Mouse (Mus musculus): ENCODE data around the gene Tanc2.

Gene Tanc2

DNA sequence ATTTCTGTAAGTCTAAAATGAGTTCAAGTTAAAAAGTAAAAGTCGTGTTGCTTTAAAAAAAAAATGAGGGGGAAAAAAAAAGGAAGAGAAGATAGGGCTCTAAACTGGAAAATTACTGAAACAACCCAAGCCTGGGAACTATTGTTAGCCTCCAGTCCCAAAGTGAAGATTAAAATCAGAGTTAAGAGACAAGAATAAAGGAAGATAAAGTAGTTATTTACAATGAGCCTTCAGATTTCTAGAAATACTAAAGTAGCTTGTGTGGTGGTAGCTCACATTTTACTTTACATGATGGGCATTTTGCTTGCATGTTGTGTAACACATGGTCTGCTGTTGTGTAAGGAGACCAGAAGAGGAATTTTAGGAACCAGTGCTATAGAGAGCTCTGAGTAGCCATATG is 256.1 kb downstream of the Tanc2 start:
- DNase-seq = no peak

DNA sequence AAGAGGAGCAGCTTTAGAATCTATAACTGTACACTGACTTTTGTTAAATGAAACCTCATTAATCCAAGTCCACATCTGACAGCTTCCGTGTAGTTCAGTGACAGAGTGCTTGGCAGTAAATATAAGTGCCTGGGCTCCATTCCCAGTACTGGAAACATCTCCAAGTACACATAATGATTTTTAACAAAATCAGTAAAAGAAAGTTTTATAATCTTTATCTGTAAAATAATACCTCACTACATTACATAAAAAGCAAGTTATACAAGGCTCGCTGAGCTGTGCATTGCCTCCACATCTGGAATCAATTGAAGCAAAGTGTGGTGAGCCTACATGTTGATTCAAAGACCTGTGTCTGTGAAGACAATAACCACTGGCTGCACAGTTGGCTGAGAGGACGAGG is 265.7 kb downstream of the Tanc2 start:
- no peak for DNase-seq

DNA sequence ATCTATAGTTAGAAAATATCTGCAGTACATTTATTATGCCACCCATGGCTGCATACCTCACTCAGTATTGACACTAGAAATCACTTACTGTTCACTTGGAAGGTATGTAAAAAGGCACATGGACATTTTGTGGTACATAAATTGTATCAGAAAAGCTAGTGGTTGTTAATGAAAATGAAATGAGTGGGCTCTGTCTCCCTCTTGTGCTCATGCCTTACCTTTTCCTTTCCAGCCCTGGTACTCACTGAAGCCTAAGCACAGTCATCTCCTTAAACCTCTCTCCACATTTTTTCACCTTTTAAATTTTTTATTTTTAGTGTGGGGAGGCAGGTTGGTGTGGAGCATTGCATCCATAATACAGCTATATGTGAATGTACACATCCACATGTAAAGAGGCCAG is 268.3 kb downstream of the Tanc2 start:
- DNase-seq = no peak

DNA sequence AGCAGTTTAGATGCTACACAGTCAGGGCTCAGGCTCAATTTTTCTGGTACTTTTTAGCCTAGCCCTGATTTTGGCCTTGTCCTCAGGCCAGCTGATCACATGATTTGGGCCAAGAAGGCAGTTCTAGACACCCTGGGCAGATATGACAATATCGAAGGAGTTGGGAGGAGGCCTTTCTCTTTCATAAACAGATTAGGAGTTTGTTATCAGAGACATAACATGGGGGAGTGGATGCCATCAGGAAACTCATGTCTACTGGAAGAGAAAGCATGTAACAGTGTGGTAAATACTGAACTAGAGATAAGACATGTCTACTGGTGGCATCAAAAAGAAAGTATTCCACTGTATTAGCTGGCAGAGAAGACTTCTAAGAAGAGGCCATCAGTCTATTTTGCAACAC is 295.8 kb downstream of the Tanc2 start:
- DNase-seq = no peak

DNA sequence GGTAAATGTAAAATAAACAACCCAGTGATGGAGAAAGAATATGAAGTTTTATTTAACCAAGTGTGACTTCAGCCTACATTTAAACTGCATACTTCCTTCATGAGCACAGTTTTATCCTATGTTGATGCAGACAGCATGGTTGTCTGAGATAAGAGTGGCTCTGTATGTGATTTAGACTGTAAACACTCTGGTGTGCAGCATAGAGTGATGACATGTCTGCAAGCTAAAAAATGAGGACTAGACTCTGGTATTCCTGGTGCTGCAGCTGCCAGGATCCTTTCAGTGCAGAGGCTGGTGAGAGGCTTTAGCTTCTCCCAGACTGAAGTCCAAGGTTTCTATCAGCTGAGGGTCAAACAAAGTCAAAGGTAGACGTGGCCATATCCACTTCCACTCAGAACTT is 297.5 kb downstream of the Tanc2 start:
- DNase-seq = no peak

DNA sequence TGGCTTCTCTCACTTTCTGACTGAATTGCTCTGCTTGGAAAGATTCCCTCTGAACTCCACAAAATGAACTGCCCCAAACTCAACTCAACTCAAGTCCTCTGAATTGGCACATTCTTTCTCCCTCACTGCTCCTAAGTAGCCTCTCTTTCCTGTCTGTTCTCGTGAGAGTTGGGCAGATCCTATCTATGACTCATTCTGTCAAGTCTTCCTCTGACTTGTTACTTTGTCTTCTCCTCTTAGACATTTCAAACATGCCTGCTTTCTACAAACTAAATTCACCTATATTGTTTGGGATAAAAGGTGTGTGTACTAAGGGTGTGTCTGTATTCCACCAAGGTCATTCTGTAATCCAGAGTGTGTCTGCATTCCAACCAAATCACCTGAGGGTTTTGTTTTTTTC is 309.4 kb downstream of the Tanc2 start:
- no peak for DNase-seq

DNA sequence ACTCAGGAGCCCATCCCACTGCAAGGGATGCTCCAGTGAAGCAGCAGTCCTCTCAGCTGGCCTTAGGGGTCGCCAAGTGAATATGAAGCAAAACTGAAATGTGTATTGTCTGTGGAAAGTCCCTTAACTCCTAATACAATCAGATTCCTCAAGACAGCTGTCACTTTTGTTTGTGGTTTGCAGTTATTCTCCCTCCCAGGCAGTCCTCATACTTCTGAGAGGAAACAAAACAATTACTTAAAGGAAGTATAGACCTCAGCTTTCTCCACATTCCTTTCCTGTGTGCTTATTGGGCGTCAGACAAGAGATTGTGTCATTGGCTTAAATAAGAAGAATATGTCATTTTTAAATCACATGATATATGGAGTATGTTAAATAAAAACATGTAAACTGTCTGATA is 311.7 kb downstream of the Tanc2 start:
- no peak for DNase-seq

DNA sequence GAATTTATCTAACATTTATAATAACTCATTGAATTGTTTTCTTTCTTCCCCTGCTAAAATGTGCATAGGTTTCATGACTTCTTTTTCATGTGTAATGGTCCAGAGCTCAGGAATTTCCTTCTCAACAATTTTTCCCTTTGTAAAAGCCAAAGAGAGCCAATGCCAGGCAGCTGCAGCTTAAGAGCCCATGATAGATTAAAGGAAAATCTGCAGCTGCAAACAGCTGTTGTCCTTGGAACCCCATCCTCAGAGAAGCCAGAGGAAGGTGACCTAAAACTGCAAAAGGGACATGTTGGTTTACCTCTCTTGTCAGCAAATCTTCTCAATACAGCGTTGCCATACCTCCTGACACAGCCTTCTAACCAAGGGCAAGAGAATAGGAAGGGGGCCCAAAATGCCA is 313.2 kb downstream of the Tanc2 start:
- no peak for DNase-seq

DNA sequence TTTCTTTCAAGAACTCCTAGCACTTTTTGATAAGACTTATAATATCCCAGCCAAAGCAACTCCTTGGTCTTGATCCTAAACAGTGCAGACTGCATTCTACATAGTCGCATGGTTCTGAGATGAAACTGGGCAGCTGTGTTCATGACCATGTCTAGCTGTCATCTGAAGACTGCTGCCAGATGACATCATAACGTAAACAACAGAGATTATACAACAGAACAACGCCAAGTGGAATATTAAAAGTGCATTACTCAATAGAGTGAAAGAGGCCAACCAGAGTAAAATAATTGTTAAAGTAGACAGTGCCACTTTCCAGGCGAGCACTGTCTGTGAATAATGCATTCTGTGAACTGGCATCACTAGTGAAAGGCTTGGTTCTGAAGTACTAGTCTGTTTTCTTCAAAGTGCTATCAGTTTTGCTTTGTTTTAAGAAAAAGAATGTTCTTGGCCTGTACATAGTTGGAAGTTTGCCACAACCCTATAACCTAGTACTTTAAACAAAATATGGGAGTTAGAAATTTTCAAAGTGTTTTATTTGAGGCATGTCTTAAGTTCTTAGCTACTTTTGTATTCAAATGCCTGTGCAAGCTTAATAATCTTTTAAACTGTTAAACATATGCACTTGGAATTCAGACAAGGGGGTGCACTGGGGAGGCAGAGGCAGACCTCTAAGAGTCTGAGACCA is 315.9 kb downstream of the Tanc2 start:
- DNase-seq = no peak

DNA sequence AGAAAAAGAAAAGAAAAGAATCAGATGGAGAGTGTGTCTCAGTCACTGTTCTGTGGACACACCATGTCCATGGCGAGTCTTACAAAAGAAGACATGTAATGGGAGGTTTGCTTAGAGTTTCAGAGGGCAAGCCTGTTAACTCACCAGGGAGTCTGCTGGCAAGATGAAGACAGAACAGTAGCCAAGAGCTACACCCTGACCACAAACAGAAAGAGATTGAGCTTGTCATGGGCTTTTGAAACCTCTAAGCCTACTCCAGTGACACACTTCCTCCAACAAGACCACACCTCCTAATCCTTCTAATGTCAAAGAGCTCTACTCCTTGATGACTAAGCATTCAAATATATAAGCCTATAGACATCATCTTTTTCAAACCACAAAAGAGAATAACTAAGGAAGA is 317.6 kb downstream of the Tanc2 start:
- DNase-seq = no peak

DNA sequence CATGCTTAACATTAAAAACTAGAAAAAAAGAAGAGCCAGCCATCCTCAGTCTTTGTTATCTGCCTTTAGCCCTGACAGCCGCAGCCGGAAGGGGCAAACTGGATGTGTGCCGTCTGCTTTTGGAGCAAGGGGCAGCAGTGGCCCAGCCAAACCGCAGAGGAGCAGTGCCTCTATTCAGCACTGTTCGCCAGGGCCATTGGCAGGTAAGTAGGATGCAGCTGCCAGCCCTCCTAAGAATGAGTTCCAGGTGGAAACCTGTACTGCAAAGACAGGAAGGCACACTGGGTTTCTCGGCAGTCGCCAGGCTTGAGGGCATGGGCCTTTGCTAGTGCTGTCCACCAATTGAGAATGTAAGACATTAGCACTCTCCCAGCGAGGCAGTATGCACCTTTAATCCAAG is 319.1 kb downstream of the Tanc2 start:
- DNase-seq = no peak

DNA sequence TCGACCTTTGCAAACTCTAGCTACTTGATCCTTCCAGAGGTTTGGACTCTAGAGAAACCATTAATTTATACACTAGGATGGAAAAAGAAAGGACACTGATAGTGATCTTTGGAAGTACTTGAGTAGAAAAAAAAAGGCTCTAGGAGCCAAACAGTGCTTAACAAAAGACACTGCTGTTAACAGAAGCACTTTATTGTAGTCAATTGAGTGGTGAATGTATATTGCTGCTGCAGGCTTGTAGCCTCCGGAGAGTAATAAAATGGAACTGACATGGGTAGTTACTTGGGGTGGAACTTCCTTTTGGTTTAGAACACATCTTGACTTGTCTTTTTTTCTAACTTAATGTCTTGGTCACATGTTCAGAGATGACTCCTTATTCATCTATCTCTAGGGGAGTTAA is 319.8 kb downstream of the Tanc2 start:
- DNase-seq = no peak

DNA sequence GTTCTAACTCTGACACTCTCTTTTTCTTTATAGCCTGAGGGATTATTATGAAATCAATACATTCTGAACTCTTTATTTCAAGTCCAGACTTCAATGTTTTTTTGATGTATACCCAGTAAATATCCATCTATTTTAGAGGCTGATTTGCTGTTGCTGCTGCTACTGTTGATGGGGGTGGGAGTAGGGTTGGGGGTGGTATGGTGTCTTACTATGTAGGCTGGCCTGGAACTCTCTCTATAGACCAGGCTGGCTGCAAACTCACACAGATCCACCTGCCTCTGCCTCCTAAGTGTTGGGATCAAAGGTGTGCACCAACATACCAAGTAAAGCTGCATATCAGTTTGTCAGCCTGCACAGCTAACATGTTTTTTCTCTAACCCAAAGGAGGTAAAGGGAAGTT is 321.4 kb downstream of the Tanc2 start:
- DNase-seq = no peak

DNA sequence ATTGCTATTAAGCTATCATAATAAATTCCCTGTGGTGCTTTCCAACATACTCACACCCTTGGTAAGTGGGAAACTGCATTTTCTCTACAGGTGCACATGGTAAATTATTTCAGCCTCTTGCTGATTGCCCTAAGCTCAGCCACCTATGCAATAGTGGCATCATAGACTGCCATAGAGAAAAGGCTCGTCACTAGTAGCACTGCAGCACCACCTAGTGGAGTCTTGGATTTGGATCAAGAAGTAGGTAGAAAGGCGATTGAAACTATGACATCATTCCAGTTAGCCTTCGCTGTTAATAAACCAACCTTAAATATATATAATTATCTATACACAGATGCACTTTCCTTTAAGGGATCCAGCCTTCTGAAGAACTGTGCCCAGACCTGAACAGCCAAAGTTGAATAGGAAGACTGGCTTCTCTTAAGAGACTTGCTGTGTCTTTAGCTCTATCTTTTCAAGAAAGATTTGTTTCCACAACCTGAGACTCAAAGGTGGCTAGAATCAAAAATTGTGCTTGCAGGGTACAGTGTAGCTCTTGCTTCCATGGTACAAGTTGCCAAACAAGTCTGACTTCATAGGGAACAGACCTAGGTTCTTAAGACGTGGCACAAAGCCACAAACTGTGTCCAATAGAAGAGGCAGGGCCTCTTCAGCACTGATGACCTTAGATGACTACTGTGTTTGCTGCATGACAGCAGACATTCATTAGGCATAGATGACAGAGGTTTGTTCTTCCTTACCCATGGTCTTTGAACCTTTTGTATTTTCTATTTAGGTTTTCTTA is 322.0 kb downstream of the Tanc2 start:
- peak; percentile 78 for DNase-seq

DNA sequence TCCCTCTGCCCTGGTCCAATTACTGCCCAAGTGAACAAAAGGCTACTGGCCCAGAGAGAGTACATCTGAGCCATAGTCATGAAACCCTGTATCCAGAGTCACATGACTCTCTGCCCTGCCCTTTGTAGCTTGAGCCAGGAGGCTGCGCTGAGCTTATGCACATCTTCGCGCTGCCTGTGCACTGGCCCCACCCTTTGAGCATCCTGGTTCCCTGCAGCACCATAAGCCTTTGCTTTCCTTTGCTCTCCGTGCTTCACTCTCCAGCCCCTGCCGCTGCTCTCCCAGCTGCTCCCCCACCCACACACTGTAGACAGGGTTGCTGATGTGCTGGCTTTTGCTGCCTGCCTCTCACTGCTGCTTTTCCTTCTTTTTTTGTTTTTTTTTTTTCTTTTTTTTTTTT is 323.8 kb downstream of the Tanc2 start:
- no peak for DNase-seq

DNA sequence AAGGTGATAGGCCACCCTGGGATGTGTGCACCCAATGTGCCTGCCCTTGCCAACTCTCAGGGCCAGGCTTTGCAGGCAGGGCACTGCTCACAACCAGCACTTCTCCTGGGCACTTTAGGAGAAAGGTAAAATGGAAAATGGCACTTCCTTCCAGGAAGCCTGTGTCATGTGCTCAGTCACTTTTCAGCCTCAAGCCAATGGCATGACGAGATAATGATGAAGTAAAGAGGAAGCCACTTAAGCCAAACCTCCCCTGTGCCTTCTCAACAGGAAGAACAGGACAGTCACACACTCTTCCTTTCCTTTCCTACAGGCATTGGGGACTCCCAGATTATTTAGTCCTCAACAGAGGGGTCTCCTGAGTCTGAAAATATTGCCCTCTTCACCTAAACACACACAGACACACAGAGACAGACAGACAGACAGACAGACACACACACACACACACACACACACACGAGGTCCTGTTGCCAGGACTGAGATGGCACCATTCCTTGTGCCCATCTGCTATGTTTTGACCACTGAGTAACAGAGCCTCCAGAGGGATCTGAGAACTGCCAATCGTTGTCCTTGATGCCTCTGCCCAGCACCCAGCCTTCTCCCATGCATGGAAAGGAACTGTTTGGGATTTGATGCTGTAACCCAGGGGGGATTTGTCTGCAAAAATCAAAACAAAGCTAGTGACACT is 330.5 kb downstream of the Tanc2 start:
- DNase-seq = no peak

DNA sequence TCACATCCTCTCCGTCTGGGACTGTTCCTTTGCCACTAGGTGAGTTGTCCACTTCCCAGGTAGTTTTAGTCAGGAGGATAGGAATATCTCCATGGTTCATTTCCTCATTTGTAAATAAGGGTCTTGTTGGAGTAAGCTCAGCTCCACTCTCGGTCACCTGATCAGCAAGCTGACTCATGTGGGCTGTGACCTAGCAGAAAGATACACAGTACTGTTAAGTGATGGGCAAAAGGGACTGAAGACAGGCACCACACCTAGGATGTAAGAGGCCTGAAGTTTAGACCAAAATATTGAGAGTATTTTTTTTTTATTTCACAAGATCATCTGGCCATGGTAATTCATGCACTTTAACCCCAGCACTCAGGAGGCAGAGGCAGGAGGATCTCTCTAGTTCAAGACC is 331.1 kb downstream of the Tanc2 start:
- DNase-seq = no peak

DNA sequence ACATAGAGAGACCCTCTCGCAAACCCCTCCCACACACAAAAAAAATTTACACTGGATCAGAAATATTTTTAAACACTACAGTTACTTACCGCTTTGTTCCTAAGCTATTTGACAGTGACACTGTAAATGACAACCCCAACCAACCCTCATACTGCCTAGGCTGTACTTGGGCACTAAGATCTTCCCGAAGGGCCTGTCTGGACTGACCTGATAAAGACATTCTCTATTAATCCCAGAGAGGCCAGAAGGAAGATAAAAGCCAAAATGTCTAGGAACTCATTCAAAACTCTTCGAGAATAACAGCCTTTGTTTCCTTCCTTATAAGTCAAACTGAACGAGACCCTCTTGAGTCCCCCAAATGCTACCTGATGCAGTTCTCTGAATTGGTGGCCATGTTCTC is 331.5 kb downstream of the Tanc2 start:
- no peak for DNase-seq

DNA sequence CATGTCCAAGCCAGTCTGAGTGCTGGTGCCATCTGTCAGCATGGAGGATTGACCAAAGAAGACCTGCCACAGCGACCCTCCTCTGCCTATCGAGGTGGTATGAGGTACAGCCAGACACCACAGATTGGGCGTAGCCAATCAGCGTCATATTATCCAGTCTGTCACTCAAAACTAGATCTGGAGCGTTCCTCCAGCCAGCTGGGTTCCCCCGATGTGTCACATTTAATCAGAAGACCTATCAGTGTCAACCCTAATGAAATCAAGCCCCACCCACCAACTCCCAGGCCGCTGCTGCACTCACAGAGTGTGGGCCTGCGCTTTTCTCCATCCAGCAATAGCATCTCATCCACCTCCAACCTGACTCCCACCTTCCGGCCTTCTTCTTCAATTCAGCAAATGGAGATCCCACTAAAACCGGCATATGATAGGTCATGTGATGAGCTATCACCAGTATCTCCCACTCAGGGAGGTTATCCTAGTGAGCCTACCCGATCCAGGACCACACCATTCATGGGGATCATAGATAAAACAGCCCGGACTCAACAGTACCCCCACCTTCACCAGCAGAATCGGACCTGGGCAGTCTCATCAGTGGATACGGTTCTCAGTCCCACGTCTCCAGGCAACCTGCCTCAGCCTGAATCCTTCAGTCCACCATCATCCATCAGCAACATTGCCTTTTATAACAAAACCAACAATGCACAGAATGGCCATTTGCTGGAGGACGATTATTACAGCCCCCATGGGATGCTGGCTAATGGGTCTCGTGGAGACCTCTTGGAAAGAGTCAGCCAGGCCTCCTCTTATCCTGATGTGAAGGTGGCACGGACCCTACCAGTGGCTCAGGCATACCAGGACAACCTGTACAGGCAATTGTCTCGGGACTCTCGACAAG is 333.2 kb downstream of the Tanc2 start:
- no peak for DNase-seq

DNA sequence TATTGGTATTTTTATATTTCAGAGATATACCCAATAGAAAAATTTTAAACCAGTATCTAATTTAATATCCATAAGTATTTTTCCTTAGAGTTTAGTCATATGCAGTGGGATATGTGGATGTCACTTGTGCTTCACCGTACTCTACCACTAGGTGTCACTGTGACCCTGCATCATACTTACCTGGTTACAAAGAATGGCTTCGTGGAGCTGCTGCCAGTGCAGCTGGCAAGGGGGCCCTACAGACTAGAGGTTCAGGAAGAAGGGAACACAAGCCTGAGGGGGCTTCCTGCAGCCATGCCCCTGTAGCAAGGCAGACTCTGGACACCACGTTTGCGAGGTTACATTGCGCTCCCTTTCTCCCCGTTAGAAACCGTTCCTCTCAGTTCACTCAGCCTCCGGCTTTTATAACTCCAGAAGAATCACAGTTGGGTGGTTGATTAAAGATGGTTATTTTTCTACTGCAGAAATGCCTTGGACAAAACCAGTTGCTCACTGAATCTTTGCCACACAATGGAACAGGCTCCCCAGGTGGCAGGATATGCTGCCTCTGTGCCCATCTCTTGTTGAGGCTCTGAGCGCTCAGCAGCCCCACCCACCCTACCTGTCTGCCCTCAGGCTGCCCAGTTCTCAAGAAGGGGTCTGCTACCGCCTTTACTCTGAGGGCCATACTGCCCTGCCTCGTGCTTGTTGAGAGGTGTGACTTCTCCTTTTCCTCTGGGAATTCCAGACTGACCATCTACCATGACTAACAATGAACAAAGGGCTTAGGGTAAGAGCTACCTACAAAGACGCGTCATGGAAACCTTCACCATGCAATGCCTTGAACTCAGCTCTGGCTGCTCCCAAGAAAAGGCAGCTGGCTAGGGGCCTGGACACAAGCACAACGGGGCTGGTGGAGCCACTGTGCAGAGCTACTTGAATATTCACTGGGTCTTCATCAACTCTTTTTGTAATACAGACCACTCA is 337.6 kb downstream of the Tanc2 start:
- peak; percentile 75 for DNase-seq

DNA sequence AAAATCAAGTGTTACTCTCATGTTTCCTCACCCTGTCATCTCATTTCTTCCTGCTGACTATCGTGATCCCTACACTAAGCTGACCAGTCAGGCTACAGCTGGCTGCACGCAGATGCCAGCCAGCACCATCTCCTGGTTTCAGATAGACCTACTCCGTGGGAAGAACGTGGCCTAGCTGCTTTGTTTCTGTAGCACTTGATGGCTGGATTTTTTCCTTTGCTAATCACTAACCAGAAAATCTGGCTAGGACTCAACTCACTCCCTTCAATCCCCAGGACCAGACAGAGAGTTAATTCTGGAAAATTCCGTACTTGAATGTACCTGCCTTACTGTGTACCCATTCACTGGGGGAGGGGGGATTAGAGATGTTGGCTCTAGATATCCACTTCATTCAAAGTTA is 338.4 kb downstream of the Tanc2 start:
- no peak for DNase-seq

DNA sequence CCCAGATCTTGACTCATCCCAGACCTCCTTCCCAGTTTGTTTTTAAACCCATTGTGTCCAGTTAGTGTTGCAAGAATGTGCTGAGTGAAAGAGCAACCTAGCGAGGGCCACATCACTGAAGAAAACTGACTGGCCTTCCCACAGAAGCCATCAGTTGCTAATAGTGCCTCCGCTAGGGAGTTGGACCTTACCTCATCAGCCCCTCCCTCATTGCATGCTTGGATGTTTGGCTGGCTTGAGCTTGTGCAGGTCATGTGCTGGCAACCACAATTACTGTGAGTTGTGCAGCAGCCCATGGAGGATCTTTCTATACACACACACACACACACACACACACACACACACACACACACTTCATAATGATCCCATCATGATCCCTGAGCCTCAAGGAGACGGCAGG is 341.6 kb downstream of the Tanc2 start:
- no peak for DNase-seq

All from cerebellum, adult 8-10 months (tissue).